Mouse (Mus musculus): ENCODE measurements at regions not wholly inside any gene's neighbourhood (a gene's known extent, or its start where the extent isn't known, plus 50 kb on each side); places are given as distances from the start of the nearest gene placed in this dataset.

GRCm38 (mm10) chr7:61308268-61308667 is 1038.1 kb upstream of the Ndn start:
- no peak for TF ChIP-seq CTCF (IDR thresholded peaks at IDR 0.05; ENCODE audit: extremely low read depth, insufficient read depth, low read length)
- no peak for TF ChIP-seq POLR2A (IDR thresholded peaks at IDR 0.05; ENCODE audit: extremely low read depth, insufficient read depth, low read length)

Data from cortical plate, adult 2 months (tissue).